Mouse (Mus musculus): Measurements from ENCODE around the gene Copb2.

The Copb2 gene

DNA sequence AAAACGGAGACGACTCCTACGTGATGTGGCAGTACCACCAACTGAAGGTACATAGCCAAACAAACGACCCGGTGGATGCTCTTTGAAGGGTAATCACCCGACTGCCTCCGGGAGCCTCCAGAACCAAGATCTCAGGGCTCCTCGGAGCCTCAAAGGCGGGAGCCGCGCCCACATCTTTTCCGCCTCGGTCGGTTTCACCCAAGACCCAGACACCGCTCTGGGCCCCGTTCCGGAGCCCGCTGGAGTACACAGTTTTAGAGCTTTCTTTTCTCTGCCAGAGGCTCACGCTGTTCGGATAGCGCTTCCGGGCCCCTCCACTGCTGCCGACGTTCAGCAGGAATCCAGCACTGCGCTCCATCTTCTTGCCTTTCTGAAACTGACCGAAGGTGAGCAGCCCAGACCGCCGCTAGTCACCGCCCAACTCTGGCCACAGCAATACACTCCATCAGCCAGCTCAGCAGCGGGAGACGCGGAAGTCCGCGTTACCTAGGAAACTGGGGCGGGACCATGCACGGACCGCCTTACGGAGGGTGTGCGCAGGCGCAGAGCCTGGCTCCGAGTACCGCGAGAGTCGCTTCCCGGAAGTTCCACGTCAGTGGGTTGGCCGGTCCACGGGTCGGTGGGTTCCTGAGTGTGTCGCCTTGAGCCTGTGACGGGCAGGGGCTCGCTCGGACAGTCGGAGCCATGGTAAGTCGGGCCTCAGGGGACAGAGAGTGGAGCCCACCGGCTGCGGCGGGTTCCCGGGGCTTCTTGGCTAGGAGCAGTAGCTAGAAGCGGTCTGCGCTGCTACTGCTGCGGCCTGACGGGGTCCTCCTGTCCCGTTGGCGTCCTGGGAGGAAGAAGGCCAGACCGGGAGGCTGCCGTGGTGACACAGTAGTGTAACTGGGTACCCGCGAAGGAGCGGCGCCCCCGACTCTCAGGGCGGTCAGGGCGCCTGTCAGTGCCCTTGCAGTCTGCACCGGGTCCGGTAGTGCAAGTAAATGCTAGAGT, at the start of gene Copb2:
Gene Copb2 (plus strand): TSS at position 585 of the 990 bp plus-strand sequence.
- peak; percentile 96 to 98 for DNase-seq (ENCODE audit: low spot score in 2 of 2)

DNA sequence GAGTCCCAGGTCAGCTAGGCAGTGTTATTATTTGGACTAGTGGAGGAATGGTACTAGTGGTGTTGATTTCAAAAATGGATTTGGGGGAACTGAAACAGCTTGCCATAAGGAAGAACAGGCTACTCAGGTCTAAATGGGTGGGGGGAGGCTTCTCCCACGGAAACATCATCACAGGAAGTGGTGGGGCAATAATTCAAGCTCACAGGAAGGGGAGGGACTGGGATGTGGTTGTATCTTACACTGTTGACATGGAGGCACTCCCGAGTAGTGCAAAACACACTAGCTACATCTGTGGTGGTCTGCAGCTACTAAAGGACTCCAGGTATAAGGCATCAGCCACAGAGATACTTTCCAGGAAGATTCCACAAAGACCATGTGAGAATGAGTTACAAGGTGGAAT, 39.6 kb upstream of the Copb2 start:
- DNase-seq (ENCODE audit: low spot score in 2 of 2): no peak

DNA sequence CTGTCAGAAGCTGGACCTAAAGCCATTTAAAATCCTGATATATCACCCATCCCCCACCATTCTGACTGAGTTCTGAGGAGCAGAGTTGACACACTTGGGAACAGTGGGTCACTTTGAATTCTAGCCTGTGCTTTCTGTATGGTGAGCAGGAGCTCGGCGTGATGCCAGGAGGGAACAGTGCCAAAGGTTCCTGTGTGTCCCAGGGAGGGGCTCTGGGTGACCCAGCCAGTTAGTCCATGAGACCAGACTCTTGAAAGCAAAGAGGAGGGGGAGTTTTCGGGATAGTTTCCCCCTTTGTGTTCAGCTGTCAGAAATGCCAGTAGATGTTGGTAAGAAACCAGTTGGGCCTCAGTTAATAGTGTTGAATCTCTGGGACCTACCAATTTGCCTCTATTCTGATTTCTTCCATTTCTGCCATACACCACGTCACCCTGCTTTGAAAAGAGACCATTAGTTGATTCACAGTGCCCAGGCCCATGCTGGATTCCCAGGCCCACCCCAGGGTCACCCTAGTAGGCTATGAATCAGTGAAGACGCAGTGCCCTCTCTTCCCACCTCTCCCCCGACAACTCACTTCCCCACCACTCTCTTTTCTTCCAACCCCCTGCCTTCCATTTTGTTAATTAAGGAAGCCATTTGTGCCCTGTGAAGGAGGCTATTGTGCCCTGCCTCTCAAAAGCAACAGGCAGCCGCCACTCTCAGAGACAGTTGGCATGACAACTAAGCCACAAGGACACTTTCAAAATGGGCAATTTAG, 38.6 kb upstream of the Copb2 start:
- no peak for DNase-seq (ENCODE audit: low spot score in 2 of 2)

DNA sequence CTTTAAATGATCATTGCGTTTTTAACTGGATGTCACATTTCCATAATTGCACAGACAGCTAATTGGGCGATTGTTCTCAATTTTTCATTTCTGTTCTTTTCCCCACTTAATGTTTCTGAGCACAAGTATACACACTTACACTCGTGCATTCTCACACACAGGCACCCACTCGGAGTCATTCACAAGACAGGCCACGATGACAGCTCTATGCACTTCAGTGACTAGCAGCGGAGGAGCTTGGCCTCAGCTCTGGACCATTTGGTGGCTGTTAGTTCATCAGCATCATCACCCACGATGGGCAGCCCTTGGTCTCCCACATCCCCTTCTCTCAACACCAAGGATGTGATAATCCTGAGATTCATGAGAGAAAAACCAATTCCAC, 38.0 kb upstream of the Copb2 start:
- no peak for DNase-seq (ENCODE audit: low spot score in 2 of 2)

DNA sequence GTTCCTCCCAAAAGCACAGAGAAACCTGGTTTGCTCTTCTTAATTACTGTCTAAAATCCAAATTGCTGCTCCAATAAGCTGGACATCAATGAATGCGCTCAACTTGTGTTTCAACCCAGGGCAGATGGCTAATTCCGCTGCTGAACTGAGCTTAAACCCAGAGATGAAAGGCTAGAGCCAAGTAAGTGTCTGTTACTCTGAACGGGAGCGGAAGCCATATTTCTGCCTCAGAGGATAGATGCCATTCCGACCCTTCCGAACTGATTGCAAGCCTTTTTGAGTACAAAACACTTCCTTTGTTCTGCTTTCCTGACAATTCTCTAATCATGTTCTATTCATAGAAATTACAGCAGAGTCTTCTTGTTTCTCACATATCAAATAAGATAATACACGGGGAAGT, 36.3 kb upstream of the Copb2 start:
- DNase-seq (ENCODE audit: low spot score in 2 of 2): no peak

DNA sequence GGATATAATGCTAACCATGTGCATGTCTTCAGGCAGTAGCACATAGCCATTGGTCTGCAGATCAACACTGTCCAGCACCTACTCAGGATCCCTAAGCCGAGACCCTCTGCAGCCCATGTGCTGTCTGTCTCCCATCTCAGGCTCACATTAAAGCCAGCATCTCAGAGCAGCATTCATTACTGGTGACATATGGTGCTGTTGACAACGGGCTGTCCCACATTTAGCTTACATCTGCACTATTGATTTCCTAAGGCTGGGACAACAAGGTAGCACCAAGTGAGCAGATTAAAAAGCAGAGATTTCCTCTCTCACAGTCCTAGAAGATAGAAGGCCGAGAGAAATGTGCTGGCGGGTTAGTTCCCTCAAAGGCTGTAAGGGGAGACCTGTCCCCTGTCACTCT, 33.7 kb upstream of the Copb2 start:
- DNase-seq (ENCODE audit: low spot score in 2 of 2): no peak

DNA sequence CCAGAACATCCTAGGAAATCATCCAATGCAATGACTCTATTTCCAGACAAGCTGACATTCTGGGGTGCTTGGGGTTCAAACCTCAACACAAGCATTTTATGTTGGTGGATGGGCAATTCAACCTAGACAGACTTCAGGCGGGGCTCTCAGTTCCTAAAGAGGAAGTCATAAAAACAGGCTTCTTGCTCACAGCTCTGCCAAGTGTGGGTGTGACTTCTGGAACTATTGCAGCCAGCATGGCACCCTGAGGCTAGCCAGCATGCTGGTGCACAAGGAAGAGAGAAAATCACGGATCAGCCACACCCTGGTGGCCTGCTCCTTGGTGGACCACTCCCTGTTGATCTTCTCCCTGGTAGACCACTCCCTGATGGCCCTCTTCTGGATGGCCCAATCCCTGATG, 32.5 kb upstream of the Copb2 start:
- DNase-seq (ENCODE audit: low spot score in 2 of 2): no peak

DNA sequence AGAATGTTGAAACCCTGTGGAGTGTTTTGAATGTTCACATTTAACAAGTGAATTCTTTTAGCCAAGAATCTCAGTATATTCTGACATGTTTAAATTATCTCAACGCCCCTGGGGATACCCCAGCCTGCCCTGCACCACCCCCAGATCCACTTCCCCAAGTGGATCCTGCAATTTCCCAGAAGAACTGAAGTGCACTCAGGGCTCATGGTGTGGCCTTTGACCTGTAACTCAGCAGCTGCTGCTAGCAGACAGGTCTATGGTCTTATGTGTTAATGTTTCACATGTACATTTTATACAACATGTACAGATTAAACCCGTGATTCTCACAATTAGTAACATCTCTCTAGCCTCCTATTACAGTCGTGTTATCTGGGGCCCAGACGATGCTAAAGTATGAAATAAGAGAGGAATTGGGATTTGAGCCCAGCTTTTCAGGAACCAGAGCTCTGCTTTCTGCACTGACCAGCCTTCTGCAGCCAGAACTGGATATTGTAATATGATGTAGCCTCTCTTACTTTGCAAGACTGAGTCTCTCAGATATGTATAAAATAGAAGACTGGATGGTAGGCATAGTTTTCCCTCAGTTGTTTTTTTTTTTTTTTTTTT, 28.7 kb upstream of the Copb2 start:
- DNase-seq (ENCODE audit: low spot score in 2 of 2): no peak

DNA sequence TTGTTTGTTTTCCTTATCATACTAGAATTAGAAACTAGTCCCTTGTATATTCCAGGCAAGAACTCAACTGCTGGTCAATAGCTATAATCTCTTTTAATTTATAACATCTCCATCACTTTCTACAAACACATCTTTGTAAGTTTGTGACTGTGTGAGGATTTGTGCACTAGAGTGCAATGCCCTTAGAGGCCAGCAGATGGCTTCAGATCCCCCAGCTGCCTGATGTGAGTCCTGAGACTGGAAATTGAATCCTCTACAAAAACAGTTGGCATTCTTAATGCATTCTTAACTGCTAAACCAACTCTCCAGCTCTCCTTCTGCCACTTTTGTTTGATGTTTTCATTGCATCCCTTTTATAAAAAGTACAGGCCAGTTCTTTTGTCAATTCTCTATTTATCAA, 27.8 kb upstream of the Copb2 start:
- no peak for DNase-seq (ENCODE audit: low spot score in 2 of 2)

DNA sequence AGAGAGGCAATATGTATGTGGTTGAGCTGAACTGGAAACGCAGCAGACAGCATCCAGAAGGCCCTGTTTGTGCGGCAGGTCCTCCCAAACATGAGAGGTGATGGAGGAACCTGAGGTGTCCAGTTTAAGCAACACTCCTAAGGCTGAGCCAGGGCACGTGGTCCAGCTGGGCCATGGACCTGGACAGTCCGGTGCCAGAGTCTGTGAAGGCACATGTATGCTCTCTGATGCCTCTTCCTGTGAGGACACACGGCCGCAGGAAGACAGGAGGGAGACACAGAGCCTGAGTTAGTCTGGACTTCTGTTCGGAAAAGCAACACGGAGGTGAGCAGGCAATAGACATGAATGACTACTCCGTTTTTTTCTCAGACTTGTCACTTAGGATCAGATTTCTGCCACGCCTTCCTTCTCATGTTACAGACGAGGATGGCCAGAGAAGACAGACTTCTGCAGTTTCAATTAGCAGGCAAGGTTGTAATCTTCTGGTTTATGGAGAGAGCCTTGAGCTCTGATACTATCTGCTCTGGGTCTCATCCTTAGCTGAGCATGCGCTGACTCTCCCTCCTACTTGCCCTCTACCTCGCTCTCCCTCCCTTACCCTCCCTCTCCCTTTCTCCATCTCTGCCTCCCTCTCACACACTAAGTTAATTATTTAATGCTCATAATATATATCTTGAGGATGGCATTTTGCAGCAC, 25.4 kb upstream of the Copb2 start:
- no peak for DNase-seq (ENCODE audit: low spot score in 2 of 2)

DNA sequence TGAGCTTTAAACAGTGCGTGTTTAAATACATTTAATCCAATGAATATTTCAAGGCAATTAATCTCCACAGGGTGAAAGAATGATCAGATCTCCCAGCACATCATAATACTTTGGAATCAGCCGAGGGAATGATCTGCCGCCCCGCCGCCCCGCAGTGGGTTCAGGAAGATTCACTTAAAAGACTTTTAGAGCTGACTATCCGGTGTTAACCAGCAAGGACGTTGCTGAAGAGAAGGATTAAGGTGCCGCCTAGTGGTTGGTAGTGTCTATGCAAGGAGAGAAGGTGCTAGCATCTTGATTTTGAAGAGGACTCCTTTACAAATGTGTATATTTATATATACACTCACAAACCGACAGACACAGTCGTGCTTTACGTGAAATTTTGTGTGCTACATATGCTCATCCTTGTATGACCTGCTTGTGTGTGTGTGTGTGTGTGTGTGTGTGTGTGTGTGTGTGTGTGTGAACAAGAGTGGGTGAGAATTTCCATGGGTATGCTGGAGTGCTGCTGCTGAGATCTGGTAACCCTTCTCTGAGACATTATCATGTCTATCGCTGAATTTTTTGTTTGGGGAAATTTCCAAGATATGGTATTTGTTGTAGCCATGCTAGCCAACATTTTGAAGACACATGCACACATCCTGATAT, 24.7 kb upstream of the Copb2 start:
- peak; percentile 47 to 65 for DNase-seq (ENCODE audit: low spot score in 2 of 2)

DNA sequence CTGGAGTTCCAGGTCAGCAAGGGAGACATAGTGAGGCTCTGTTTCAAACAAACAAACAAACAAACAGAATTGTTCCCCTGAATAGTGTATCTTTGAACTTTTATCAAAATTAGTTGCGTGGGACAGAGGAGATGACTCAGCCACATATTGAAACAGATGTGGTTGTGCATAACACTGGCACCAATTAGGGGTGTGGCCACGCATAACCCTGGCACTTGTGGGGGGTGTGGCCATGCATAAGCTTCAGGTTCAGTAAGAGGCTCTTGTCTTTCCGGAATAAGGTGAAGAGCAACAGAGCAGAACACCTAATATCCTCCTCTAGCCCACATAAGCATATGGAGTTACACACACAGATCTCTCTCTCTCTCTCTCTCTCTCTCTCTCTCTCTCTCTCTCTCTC, 19.5 kb upstream of the Copb2 start:
- no peak for DNase-seq (ENCODE audit: low spot score in 2 of 2)

DNA sequence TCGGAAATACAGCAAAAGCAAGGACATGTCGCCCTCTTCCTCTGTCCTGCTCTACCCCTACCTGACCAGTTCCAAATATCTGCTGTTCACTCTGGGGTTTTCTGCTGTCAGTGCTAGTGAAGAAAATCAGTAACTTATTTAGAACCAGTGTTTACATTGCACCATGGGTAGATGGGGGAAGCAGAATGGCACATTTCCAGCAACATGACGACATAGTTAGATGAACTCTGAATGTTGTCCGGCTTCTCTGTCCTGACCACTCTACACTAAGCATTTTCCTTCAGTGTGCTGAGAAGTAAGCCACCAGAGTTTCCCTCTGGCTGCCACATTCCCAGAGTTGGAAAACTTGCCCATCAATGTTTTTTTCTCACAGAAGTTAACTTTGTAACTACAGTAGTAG, 20.3 kb downstream of the Copb2 start:
- DNase-seq (ENCODE audit: low spot score in 2 of 2): no peak

DNA sequence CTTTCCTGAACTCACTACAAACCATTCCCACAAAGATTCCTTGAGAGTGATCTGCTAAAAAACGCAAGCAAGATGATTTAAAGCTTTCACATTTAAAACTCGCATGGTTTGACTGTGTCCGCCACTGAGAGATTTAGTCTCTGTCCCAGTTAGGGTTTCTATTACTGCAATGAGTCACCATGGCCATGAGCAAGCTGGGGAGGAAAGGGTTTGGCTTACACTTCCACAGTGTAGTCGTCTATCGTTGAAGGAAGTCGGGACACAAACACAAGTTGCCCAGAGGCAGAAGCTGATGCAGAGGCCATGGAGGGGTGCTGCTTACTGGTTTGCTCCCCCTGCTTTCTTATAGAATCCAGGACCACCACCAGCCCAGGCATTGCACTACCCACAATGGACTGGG, 36.6 kb downstream of the Copb2 start:
- DNase-seq (ENCODE audit: low spot score in 2 of 2): no peak

DNA sequence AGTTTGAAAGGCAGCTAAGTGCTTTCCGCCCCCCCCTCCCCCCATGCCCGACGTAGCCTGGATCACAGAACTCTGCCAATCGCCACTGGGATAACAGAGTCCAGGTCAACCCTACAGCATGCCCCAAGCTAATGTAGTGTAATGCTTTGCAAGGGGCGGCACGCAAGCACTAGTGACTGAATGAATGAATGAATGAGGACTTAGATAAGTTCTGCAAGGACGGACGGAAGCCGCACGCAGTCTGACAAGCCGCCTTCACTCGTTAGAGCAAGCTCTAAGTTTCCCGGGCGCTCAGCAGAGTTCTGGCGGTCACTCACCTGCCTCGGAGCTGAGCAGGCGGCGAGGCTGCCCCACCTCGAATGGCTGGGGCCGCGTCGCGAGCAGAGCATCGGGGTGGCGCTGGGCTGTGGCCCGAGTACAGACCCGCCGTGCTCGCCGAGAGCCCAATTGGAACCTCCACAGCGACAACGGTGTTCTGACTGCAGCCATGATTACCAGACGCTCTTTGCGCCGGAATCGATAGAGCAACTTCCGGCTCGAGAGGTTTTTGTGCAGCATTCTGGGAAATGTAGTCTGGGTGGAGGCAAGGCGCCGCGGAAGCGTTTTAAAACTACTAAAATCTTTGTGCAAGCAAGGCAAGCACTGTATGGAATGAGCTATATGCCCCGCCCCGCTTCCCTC, 37.8 kb downstream of the Copb2 start, which contains the start of gene Mrps22:
Gene Mrps22 (minus strand): TSS at position 505 of the 681 bp plus-strand sequence.
- DNase-seq (ENCODE audit: low spot score in 2 of 2): peak; percentile 60 to 62

DNA sequence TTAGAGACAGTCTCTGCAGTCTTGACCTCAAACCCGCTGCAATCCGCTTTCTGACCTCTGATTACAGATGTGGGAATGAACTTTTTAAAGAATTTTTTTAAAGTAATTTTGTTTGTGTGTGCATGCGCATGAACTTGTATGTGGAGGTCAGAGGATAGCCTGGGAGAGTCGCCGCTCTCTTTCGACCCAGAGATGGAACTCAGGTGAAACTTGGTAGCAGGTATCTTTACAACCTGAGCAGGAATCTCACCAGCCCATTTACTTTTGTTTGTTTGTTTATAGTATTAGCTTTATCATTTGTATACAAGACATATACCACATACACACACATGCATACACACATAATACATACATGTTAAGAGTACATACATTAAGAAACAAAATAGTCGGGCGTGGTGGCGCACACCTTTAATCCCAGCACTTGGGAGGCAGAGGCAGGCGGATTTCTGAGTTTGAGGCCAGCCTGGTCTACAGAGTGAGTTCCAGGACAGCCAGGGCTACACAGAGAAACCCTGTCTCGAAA, 38.4 kb downstream of the Copb2 start:
- DNase-seq (ENCODE audit: low spot score in 2 of 2): no peak

DNA sequence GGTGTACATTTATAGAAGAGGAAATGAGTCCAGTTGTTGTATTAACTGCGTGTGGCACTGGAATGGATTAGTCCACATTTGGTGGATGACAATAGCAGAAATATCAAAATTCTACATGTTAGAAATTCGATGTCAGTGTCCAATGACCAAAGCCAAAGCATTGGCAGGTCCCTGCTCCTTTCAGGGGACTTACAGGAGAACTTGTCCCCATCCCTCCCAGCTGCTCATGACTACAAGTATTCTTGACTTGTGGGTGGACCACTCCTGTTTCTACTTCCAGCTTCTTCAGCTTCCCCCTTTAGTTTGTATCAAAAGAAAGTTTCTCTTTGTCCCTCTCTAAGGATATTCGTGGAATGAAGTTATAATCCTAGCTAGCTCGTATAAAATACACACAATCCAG, 41.4 kb downstream of the Copb2 start:
- no peak for DNase-seq (ENCODE audit: low spot score in 2 of 2)

DNA sequence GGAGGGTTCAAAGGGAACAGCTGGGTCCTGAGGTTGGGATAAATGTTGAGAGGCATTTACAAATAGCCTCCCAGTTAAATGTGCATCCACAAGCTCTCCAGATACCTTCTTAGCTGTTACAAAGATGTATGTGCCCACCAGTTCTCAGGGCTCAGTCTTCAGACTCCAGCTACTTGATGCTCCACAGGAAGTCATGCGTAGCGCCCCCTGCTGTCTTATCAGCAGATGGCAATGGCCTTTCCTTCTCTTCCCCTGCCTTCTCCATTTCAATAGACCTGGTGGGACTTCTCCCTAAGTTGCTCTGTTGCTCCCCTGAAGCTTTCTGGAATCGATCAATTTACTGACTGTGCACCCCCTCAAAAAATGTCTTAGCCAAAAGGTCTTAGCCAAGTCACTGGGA, 65.0 kb downstream of the Copb2 start:
- DNase-seq (ENCODE audit: low spot score in 2 of 2): no peak

DNA sequence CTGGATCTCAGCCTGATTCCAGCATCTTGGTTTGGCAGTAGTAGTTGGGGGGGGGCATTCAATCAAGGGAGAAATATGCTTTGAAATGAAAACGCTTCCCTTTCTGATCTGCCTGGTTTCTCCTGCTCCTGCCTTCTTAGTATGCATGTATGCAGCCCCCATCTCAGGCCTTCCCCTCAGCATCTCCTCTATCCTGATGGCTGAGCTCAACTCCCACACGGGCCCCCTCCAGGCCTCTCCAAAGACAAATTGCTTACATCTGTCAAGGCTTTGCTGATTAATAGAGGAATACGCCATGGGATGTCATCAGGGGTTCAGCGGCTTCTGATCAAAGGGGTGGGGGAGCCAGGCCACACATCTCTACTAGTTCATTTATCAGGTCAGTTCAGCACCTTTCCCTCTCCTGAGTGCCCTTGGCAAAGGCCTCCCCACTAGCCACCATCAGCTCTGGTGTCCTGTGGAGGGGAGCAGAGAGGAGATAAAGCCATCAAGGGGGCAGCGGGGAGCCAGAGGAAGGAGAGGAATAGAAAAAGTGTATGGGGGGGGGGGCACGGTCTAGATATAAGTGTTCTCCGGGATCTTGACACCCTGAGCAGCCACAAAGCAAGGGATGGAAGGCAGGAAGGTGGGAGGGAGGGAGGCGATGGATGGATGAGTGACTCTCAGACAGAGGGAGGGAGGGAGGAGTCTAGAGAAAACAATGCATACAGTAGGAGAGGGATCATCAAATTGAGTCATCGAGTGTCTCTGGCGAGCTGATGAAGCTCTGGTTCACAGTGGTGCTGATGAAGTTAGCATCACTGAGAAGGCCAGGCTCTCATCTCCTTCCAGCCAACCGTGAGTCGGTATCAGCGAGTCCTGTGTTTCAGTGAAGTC, 70.0 kb downstream of the Copb2 start:
- DNase-seq (ENCODE audit: low spot score in 2 of 2): no peak

Measured in frontal cortex, postnatal 25 days (tissue).